Mouse (Mus musculus) thymus, adult 2 months (tissue): Measurements from ENCODE around the gene Spata13.

Experiments
- CTCF ChIP-seq: fragments of 200-500 bp; IDR thresholded peaks from 2 replicates; pipeline ENCODE4 v1.5.1; 2012; ENCODE audit warnings: mild to moderate bottlenecking, control low read depth, low read length, moderate library complexity, borderline replicate concordance; ENCODE audit not compliant: control insufficient read depth, poor library complexity, insufficient read depth; ENCODE audit errors: extremely low read depth
- POLR2A ChIP-seq: fragments of 200-500 bp; IDR thresholded peaks from 2 replicates; pipeline ENCODE4 v1.6.1; 2012; ENCODE audit warnings: mild to moderate bottlenecking, low read length, control low read depth, moderate library complexity; ENCODE audit not compliant: control insufficient read depth, poor library complexity, insufficient read depth; ENCODE audit errors: extremely low read depth

DNA sequence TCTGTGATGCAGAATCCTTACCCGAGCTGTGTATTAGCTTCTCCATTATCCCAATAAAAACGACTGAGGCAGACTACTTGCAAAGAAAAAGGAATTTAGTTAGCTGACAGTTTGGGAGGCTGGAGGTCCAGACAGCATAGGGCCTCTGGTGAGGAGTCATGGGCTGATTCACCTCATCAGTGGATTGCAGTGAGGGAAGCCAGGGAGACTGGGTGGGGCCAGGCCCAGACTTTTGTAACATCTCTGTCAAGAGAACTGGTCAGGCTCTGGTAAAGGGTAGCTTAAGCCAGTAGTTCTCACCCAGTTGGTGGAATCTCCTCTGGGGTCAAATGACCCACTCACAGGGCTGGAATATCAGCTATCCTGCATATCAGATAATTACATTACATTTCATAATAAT, 24.1 kb downstream of the Spata13 start:
- TF ChIP-seq CTCF (no peak), POLR2A (no peak)
